Mouse (Mus musculus) embryo, embryonic 10 days (tissue): ENCODE measurements around the gene Syn3.
"Not testable (repeated sequence)": the region's sequence is repeated elsewhere in the genome, so short reads cannot be mapped to it uniquely, and the experiment has no call there.

Experiments used
- DNase-seq: peaks from one replicate; pipeline ENCODE4 v3.0.0-alpha.2; 2015; ENCODE audit warnings: low spot score

Syn3 gene

DNA sequence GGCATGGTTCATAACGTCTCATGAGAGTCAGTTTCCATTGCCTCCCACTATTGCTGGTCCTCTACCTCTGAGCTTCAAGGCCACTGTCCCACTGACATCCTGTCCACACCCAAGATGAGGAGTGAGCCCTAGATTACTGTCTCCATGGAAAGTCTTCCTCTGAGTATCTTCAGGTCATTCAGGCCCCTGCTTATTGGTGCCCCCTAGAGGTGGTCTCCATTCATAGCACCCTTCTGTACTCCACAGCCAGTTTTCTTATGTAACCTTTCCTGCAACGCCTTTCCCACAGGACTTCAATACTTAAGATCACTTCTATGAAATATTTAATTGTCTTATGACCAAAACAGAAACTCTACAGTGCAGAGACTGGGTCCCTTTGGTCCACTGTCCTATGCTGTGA lies 80.4 kb downstream of the Syn3 start:
- no peak for DNase-seq

DNA sequence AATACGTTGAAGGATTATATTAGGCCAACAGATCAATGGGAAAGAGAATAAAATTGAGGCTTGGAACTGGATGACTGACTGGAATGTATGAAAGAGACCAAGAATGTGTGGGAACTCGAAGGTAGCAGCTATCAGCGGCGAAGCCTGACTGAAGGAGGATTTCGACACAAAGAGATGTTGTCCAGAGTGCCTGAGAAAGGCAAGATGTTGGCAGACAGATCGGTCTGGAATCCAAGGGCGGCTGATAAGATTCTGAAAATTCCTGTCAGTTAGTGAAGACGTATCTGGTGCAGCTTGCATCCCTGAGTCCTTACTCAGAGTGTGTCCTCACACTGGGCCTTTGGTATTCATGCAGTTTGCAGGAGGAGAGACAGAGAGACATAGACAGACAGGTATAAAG lies 81.9 kb downstream of the Syn3 start:
- no peak for DNase-seq

DNA sequence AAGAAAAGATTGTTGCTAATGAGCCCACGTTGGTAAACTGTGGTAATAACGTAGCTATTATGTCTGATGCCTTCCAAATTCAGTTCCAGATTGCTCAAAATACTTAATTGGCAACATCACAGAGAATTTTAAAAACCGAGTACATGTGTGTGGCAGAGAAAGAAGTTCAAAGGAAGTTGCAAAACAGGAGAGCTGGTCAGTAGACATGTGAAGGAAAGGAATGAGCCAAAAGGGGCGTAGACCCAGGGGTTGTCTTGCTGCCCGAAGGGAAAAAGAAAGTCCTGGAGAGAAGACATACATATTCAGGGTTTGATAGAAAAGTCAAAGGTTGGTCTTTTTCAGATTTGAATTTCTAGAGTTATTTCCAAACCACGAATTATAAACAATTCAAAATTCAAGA lies 87.8 kb downstream of the Syn3 start:
- DNase-seq: no peak

DNA sequence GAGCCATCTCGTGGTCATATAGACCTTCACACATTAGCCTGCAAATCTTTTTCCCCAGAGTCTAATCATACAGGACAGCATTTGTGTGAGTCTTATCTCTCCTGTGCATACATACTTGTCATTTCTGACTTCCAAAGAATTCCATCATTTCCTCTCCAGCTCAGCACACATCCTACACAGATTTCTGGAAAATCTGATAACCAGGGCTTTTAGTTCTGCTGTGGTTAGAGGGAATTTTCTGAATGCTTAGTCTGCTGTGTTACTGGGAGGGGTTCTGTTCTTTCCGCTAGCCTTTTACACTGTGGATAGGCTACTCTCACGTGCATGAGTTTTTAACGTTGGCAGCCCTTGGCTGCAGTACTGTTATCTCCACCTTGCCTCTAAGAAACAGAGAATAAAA lies 91.7 kb downstream of the Syn3 start:
- no peak for DNase-seq

DNA sequence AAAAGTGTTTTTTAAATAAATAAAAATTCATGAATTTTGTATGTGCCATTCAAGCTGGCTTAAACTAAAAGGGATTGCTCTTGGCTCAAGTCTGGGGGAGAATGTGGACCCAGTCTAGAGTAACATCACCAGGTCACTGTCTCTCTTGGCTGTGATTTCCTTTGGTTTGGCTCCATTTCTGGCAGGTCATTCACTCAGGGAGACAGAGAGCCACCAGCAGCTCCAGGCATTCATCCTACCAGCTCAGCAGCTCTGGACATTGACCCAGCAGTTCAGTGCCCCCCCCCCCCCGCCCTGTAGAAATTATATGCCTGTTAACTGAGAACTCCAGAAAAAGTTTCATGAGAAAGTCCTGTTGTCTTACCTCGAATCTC lies 100.4 kb downstream of the Syn3 start:
- no peak for DNase-seq

DNA sequence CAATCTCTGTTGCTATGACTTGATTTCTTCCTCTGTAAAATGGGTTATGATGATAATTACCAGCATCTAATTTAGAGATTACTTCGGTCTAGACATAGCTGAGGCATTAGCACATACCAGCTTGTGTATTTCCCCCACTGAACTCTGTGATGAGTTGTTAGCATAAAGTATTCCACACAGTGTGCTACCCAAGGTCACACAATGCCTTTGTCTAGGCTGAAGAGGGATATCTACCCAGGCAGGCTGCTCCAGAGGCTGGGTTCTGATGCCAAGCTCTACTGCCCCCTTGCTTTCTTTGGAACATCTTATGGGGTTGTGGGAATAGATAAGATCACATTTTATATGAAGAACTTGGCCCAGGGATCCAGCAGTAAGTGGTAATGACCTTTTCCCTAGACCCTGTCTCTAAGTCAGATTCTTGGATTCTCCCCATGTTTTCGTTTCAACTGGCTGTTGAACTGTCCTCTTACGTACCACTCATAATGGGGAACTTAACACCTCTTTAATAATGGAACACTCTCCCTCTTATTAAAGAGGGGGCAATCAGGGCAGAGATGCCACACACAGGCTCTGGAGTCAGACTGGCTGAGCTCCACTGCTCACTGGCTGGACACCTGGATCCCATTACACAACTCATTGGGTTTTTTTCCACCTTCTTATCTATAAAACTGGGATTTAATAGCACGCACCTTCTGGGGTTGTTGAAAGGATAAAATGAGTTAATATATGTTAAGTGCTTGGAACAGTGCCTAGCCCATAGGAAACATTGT lies 100.9 kb downstream of the Syn3 start:
- no peak for DNase-seq

DNA sequence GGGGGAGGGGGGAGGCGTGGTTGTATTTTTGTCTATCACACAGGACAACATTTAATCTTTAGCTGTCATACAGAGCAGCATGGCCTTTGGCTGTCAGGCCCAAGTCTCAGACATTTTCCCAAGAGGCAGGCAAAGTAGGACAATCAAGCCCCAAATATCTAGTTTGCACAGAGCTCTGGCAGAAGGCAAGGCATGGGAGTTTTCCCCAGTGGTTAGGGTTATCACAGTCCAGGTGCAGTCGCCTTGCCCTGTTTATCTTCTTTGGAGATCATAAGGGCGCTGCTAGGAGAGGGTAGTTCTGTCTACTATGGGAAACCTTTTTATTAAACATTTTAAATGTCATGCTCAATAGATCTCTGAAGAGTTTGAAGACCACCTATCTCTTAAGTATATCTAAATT lies 106.3 kb downstream of the Syn3 start:
- no peak for DNase-seq

DNA sequence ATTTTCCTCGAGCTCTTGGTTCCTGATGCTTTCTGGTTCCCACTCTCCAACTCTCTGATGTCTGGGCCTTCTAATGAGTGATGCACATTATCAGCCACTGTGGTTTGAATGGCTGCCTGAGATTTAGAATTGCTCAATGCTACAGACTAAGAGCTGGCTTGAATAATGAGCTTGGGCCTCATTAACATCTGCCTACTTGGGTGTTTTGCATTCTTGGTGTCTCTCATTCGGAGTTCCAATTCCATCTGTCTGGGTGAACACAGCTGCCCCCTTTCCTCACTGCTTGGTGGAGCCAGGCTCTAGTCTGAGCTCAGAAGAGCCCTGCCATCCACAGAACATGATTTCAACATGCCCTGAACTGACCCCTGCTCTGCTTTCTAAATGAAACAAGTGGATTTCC lies 108.8 kb downstream of the Syn3 start:
- DNase-seq: no peak

DNA sequence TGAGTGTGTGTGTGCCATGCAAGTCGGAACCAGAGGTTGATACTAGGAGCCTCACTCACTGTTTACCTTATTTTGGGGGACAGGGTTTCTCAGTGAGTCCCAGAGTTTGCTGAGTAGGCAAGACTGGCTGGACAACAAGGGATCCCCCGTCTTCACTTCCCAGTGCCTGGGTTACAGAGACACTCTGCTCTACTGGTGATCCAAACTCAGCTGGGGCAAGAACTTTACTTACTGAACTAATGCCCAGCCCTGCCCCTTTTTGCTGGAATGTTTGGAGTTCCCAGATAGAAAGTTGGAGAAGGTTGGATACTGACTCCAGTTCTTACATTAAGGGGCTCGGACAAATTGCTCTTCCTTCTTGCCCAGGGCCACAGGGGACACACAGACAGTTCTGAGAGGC lies 109.3 kb downstream of the Syn3 start:
- DNase-seq: no peak

DNA sequence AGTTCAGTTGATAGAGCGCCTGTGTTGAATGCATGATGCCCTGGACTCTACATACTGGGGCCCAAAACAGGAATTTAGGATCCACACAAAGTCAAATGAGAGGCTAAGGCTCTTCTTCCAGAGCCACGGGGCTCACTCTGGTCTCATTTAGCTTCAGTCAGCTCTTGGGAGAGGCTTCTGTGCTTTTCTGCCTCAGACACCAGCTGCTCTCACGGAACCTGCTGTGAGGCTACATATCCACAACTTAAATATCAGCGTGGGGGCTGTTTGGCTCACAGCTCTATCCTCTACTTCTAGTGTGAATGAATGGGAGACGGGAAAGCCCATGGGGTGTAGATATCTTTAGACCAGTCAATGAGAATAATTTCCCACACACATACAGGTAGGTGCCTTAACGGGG lies 109.9 kb downstream of the Syn3 start:
- no peak for DNase-seq

DNA sequence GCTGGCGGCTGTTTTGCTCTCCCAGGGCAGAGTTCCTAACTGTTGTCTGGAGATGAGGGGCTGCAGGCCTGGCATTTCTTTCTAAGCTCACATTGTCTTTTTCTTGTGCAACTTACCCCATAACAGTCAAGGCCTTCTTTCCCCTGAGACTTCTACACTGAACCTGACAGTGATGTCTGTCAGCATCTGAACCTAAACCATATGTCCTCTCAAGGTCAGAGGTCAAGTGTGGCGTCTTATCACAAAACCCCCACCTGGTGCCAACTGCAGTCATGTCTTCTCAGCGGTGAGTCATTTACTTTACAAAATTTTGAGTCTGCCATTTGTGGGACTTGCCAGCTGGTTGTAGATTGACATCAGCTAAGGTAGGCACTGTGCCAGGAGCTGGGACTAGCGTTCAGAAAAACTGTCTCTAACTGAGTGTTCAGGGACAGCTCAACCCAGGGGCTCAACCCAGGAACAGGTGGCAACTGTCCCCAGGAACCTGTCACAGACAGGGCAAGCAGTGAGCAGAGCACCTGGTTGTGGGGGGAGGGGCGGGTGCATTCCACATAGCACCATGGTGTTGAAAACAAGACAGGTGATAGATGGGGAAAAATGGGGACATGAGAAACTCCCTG lies 110.8 kb downstream of the Syn3 start:
- no peak for DNase-seq

DNA sequence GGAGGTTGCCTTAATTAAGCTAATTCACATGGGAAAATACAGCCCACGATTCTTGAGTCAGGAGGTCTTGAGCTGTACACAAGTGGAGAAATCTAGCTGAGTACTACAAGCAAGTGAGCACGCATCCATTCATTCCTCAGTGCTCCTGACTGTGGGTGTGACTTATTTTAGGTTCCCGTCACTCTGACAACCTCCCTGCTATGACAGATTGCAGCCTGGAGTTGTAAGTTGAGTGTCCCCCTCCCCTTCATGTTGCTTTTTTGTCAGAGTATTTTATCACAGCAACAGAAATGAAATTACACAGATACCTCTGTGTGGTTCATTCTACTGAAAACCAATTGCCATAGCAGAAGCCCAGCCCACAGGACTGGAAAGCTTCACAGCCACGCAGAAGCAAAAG lies 112.5 kb downstream of the Syn3 start:
- DNase-seq: no peak

DNA sequence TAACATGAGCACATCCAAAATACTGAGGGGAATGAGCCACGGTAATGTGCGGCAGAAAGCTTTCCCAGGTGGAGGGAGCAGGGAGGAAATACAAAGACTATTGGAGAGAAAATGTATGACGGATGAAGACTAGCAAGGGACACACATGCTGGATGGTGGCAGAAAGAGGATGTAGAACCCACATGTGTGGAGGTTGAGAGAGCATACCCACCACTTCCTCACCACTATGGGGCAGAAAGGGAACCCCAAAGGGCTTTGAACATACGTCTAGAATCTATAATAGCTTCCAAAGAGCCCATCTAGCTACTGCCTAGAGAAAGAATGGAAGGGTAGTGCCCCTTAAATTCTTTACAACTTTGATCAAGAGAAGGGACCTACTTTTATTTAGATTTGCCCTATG lies 113.0 kb downstream of the Syn3 start:
- DNase-seq: no peak

DNA sequence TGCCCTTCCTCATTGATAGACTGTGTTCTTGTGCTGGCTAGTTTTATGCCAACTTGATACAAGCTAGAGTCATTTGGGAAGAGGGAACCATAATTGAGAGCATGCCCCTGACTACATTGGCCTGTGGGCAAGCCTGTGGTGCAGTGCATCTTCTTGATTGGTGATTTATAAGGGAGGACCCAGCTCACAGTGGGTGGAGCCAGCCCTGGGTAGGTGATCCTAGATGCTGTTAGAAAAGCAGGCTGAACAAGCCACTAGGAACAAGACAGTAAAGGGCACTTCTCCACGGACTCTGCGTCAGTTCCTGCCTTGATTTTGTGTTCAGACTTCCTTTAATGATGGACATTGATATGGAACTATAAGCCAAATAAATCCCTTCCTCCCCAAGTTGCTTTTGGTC lies 114.0 kb downstream of the Syn3 start:
- DNase-seq: no peak

DNA sequence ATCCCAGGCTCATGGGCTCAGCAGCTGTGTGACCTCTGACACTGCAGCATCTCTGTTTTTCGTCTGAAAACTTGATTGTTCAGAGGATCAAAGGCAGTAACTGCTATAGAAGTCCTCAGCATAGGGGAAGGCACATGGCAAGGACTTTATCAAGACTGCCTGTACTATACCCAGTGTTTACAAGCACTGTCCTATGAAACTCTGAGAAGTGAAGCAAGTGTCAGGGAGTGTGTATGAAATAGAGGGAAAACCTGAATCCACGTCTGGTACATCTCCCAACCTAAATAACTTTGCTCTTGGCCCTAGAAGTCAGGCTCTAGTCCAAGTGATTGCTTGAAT lies 116.8 kb downstream of the Syn3 start:
- DNase-seq: peak; percentile 56

DNA sequence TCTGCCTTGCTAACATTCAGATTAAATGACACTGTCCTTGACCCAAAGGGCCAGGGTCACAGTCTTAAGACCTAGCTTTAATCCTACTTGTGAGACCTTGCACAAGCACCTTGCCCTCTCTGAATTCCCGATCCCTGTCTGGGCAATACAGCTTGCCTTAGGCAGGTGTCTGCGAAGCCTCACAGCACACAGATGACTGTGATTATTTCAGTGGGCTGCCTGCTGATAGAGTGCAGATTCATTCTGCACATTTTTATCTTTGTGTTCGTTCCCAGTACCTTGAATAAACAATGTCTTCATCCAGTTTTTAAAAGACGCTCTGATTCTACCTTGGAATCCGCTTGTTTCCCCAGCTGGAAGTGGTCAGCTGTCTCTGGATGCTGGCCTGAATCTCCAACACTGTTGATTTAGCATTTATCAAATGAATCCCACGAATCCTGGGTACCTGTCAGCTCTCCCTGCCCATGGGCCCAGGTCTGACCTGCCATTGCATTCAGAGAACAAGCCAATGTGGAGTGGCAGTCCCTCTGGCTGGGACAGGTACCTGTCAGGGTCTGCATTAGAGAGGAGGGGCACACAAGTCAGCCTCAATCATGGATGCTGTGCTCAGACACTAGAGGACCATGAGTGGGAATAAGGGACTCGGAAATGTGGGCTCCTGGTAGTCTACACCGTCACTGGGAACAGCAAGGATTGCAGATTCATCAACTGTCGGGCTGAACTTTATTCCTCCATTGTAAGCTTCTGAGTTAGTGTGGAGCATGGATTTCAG lies 117.4 kb downstream of the Syn3 start:
- DNase-seq: no peak

DNA sequence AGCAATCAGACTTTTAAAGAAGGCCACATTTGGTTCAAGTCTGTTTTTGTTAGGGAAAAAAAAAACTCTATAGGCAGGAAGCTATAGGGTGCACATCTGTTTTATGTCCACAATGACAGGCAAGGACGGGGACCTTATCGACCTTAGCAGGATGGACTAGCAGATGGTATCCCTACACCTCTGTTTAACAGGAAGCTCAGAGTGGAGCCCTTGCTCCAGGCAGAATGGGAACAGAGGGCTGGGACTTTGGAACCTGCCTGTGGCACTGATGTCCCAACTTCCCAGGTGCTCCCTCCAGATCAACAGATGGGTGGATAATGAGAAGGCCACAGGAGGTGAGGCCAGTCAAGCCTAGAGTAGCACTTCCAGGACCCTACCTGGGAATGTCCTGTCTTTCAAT lies 118.1 kb downstream of the Syn3 start:
- DNase-seq: peak; percentile 49

DNA sequence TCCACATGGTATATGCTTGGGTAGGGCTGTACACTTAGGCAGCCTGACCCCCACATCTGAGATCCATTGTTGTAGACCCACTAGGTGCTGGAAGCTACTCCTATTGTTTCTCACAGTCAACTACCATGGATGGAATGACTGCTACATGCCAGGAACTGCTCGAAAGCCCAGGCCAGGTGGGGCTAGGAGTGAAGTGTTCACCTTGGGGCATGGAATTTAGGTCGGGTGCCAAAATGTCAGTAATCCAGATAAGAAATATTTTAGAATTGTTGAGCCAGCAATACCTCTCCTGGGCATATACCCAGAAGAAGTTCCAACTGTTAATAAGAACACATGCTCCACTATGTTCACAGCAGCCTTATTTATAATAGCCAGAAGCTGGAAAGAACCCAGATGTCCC lies 119.9 kb downstream of the Syn3 start:
- not testable (repeated sequence) for DNase-seq

DNA sequence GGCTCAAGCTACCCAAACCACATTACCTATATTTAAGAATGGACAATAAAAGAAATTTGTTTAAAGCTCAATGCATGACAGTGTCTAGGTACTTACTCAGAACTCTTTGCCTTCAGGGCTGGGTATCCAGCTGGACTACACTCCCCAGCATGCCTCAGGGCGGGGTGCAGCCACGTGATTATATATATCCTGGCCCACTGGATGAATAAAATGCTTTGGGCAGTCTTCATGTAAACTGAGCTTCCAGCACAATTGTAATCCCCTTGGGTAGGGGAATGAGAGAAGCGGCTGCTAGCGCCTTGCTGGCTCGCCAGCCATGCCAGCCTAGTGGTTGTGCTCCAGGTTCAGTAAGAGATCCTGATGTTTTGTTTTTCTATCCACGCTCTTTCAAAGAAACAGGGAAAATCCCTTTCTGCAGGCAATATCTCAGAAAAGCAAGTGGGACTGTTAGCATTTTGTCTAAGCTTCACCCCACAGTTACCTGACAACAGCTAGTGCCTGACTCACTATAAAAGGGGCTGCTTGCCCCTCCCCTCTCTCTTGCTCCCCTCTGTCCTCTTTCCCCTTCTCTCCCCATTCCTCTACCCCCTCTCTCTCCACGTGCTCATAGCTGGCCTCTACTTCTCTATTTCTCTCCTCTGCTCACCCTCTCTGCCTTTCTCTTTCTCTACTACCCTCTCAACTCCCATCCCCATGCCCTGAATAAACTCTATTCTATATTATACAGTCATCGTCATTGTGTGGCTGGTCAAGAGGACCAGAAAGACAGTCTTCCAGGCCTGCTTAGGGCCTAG lies 122.1 kb downstream of the Syn3 start:
- DNase-seq: no peak

DNA sequence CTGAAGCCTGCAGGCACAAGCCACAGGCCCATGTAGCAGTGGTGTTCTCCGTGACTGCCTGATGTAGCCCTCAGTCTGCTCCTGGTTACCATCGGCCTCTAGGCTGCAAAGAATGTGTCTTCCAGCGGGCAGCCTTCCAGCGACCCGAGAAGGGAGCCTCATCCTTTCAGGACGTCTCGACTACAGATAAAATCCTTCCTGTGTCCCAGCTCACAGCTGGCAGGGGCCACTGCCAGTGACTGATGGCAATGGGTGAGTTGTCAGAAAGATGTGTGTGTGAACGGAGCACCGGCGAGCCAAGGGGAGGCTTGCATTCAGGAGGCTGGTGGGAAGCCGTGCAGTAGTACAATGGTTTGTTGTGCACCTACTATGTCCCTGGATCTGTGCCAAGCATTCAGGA lies 122.8 kb downstream of the Syn3 start:
- no peak for DNase-seq

DNA sequence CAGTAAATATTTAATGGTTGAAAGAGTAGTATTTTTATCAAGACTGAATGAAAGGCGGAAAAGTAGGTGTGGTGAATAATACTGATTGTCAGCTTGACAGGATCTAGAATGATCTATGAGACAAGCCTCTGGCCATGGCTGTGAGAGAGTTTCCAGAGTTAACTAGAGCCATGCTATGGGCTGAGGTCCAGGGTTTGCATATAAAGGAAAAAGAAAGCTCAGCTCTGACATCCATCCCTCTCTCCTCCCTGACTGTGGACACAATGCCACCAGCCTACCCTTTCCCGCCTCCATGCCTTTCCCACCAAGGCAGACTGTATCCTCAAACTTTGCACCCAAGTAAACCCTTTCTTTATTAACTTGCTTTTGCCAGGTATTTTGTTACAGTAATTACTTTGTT lies 124.6 kb downstream of the Syn3 start:
- no peak for DNase-seq

DNA sequence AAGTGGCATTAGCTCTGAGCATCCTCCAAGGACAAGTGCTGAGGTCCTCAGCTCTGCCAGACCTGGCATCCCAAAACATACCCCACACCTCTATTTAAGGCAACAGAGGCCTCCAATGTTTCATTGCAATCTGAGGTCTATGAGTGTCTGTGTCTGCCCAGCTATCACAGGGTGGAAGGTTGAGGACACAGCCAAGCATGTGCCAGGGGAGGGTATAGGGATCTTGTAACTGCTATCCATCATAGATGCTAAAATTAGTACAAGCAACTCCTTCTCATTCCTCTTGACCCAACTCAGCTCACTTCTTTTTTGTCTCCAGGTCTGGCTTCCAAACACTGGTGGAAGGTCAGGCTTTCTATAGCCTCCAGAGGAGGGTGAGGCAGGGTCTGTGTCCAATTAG lies 127.1 kb downstream of the Syn3 start:
- DNase-seq: no peak

DNA sequence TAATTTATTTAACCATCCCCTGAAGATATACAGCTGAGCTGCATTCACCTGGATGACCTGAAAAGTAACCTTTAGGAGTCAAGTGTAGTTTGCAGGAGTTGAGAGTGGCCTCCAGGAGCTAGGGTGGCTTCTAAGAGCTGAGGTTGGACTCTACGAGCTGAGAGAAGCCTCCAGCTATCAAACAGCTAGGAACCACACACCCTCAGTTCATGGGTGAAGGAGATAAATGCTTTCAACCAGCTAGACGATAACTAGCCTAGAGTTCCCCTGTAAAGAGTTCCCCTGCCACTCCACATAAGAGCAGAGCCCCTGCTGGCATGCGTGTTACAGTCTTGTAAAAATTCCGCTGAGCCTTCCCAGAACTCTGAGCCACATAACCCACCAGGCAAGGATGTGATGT lies 129.3 kb downstream of the Syn3 start:
- no peak for DNase-seq
